Mouse (Mus musculus) cerebellum, adult 9-10 months (tissue): ENCODE measurements around the gene Dot1l.
A peak's percentile ranks its signal among the peaks of the same experiment; 100 is the strongest.

Experiments used
- DNase-seq: peaks from one replicate; pipeline ENCODE4 v3.0.0; 2022

Dot1l gene

GRCm38 (mm10) chr10:80793033-80793784 is 38.2 kb downstream of the Dot1l start:
- DNase-seq = peak; percentile 78

GRCm38 (mm10) chr10:80793803-80794202 is 38.8 kb downstream of the Dot1l start:
- peak; percentile 59 for DNase-seq

GRCm38 (mm10) chr10:80794750-80795149 is 39.7 kb downstream of the Dot1l start:
- no peak for DNase-seq

- DNase-seq = peak; percentile 57
These were observed 41.4 kb downstream of the Dot1l start for GRCm38 (mm10) chr10:80796307-80796848.

- DNase-seq = peak; percentile 52
These were observed 42.5 kb downstream of the Dot1l start for GRCm38 (mm10) chr10:80797186-80798149.

- DNase-seq = peak; percentile 95
These were observed 43.4 kb downstream of the Dot1l start, which contains the start of the genes Sf3a2 and Plekhj1 for GRCm38 (mm10) chr10:80798150-80799006. TSS of gene Sf3a2 (plus strand) at chr10:80798198. TSS of gene Plekhj1 (minus strand) at chr10:80798626.

GRCm38 (mm10) chr10:80799070-80799566 is 44.1 kb downstream of the Dot1l start:
- no peak for DNase-seq

GRCm38 (mm10) chr10:80802204-80802912 is 47.4 kb downstream of the Dot1l start:
- peak; percentile 52 for DNase-seq

- DNase-seq = no peak
These were observed 48.0 kb downstream of the Dot1l start for GRCm38 (mm10) chr10:80802996-80803395.

GRCm38 (mm10) chr10:80804340-80804739 is 49.3 kb downstream of the Dot1l start:
- no peak for DNase-seq

GRCm38 (mm10) chr10:80804916-80805315 is 49.9 kb downstream of the Dot1l start, which contains the start of gene Amh:
TSS of gene Amh (plus strand) at chr10:80805243.
- DNase-seq = peak; percentile 53

- DNase-seq = peak; percentile 56
These were observed 50.3 kb downstream of the Dot1l start for GRCm38 (mm10) chr10:80805322-80805721.

- peak; percentile 88 for DNase-seq
These were observed 50.9 kb downstream of the Dot1l start for GRCm38 (mm10) chr10:80805925-80806324.

- peak; percentile 64 for DNase-seq
These were observed 51.5 kb downstream of the Dot1l start for GRCm38 (mm10) chr10:80806341-80807056.

- peak; percentile 88 for DNase-seq
These were observed 52.1 kb downstream of the Dot1l start for GRCm38 (mm10) chr10:80807057-80807627.

- DNase-seq = peak; percentile 51
These were observed 53.3 kb downstream of the Dot1l start for GRCm38 (mm10) chr10:80808099-80808984.

GRCm38 (mm10) chr10:80808985-80809632 is 54.1 kb downstream of the Dot1l start:
- DNase-seq = no peak

GRCm38 (mm10) chr10:80810084-80810483 is 55.1 kb downstream of the Dot1l start:
- no peak for DNase-seq
